ENCODE assay signal across 8 mouse cellular contexts in genomic region chr17:25114908-25115645, GRCm38 (mm10). TPM values are rescaled to one million over a fixed set of nuclear protein-coding genes. Genes with fewer than 3 reads are reported as not detected.
DNase-seq lines count a peak whose midpoint lies in the region; ATAC-seq and TF ChIP-seq lines count a peak whose summit lies in the region.

No protein-coding gene starts in this region.

- peak overlapping the region; percentile 76 for H3K9ac ChIP-seq in forebrain, embryonic 13.5 days

- peaks cover 4% of the 10 kb centered on the region for H3K27me3 ChIP-seq in forebrain, embryonic 13.5 days

- H3K27ac ChIP-seq in layer of hippocampus, adult 2 months: peak overlapping the region; percentile 97
- peak overlapping the region; percentile 89 for H3K27ac ChIP-seq in forebrain, embryonic 13.5 days

- no peak for DNase-seq in layer of hippocampus, adult 2 months (ENCODE audit: low spot score in 2 of 2)
- no peak for DNase-seq in layer of hippocampus, postnatal 10 days (ENCODE audit: low spot score in 2 of 2)
- DNase-seq in MN1 (ENCODE audit: low spot score): peak; percentile 37
- DNase-seq in large intestine, adult 2 months (ENCODE audit: low read depth, low spot score): peak; percentile 21
- no peak for DNase-seq in cerebellum, postnatal 4 days (ENCODE audit: low spot score in 2 of 2)
- DNase-seq in urinary bladder, postnatal 10 days (ENCODE audit: low spot score): no peak

- WGBS in forebrain, embryonic 13.5 days: 13% methylated on average over 23 of the region's 23 CpGs
- WGBS in large intestine, adult 2 months: 6% methylated on average over 23 of the region's 23 CpGs

- ATAC-seq in forebrain, embryonic 13.5 days: no peak
- peak; percentile 4; the same call in 1 of the 2 replicates for ATAC-seq in monocyte, adult 5-6 weeks (replicated peaks; ENCODE audit: insufficient number of reproducible peaks, low FRiP score, low TSS enrichment, poor library complexity, severe bottlenecking)

- peaks cover 18% of the 10 kb centered on the region for H3K4me1 ChIP-seq in forebrain, embryonic 13.5 days

- H3K36me3 ChIP-seq in forebrain, embryonic 13.5 days (ENCODE audit: poor library complexity, severe bottlenecking): peaks cover 35% of the 10 kb centered on the region

- H3K9me3 ChIP-seq in forebrain, embryonic 13.5 days (replicated peaks): no peaks in the 10 kb centered on the region

- peak overlapping the region; percentile 75 for H3K4me3 ChIP-seq in layer of hippocampus, adult 2 months
- peak overlapping the region; percentile 58 for H3K4me3 ChIP-seq in forebrain, embryonic 13.5 days

- no peak for TF ChIP-seq CTCF in layer of hippocampus, adult 2 months (conservative IDR thresholded peaks at IDR 0.05)

- peak overlapping the region; percentile 97 for H3K4me2 ChIP-seq in forebrain, embryonic 13.5 days

RNA-seq across cellular contexts. Expression of gene Telo2, which starts 0.7 kb away (rescaled TPM):
- 10 to 100 TPM; 36.9 to 42.8 TPM for total RNA-seq in layer of hippocampus, adult 2 months (2021)
- 10 to 100 TPM; 36.5 to 43.3 TPM for total RNA-seq in layer of hippocampus, postnatal 10 days (2021)
- polyA plus RNA-seq in forebrain, embryonic 13.5 days (2015; fragmentation: Nextera tagmentation; extraction: Ambion mirVana): 41.2 and 45.3 TPM in 2 replicates
- 9.4 and 12.2 TPM in 2 replicates for polyA plus RNA-seq in large intestine, adult 2 months (2012; rRNA removed)
- 13.3 to 21.2 TPM (median 17.5 TPM) in 3 replicates for total RNA-seq in monocyte, adult 5-6 weeks (2017)

RNA-seq across cellular contexts. Expression of gene Ptx4, which starts 5.5 kb away (rescaled TPM):
- total RNA-seq in layer of hippocampus, adult 2 months (2021): 1 to 10 TPM; 2.6 to 2.8 TPM
- 1 to 10 TPM in 1 of 2 experiments, under 1 TPM in 1; 0.89 to 1.4 TPM for total RNA-seq in layer of hippocampus, postnatal 10 days (2021)
- polyA plus RNA-seq in forebrain, embryonic 13.5 days (2015; fragmentation: Nextera tagmentation; extraction: Ambion mirVana): not detected in 2 replicates
- polyA plus RNA-seq in large intestine, adult 2 months (2012; rRNA removed): 0.07 and 0.10 TPM in 2 replicates
- not detected in 3 replicates for total RNA-seq in monocyte, adult 5-6 weeks (2017)

RNA-seq across cellular contexts. Expression of gene Clcn7, which starts 18.1 kb away (rescaled TPM):
- 10 to 100 TPM; 53.5 to 55.7 TPM for total RNA-seq in layer of hippocampus, adult 2 months (2021)
- 10 to 100 TPM; 40.3 to 46.5 TPM for total RNA-seq in layer of hippocampus, postnatal 10 days (2021)
- 23.6 and 29.6 TPM in 2 replicates for polyA plus RNA-seq in forebrain, embryonic 13.5 days (2015; fragmentation: Nextera tagmentation; extraction: Ambion mirVana)
- 17.1 and 21.7 TPM in 2 replicates for polyA plus RNA-seq in large intestine, adult 2 months (2012; rRNA removed)
- total RNA-seq in monocyte, adult 5-6 weeks (2017): 16.3 to 21.8 TPM (median 20.8 TPM) in 3 replicates

RNA-seq across cellular contexts. Expression of gene Tmem204, which starts 31.7 kb away (rescaled TPM):
- 1 to 10 TPM; 8.2 to 8.8 TPM for total RNA-seq in layer of hippocampus, adult 2 months (2021)
- 1 to 10 TPM; 7.4 to 7.9 TPM for total RNA-seq in layer of hippocampus, postnatal 10 days (2021)
- 7.7 and 10.1 TPM in 2 replicates for polyA plus RNA-seq in forebrain, embryonic 13.5 days (2015; fragmentation: Nextera tagmentation; extraction: Ambion mirVana)
- 16.7 and 18.5 TPM in 2 replicates for polyA plus RNA-seq in large intestine, adult 2 months (2012; rRNA removed)
- not detected in 3 replicates for total RNA-seq in monocyte, adult 5-6 weeks (2017)

RNA-seq across cellular contexts. Expression of gene Ccdc154, which starts 47.2 kb away (rescaled TPM):
- under 1 TPM in 1 of 2 experiments, not detected in 1; 0.28 TPM for total RNA-seq in layer of hippocampus, adult 2 months (2021)
- total RNA-seq in layer of hippocampus, postnatal 10 days (2021): under 1 TPM in 1 of 2 experiments, not detected in 1; 0.18 TPM
- not detected in 2 replicates for polyA plus RNA-seq in forebrain, embryonic 13.5 days (2015; fragmentation: Nextera tagmentation; extraction: Ambion mirVana)
- polyA plus RNA-seq in large intestine, adult 2 months (2012; rRNA removed): not detected in 2 replicates
- not detected in 3 replicates for total RNA-seq in monocyte, adult 5-6 weeks (2017)

Comparison
In these comparisons a context has a peak if more than half of its experiments do, and no peak if none do; other contexts are left out.
1. DNase-seq: peak in MN1 (single experiment) and large intestine, adult 2 months (single experiment); none in layer of hippocampus, adult 2 months (0 of 2), layer of hippocampus, postnatal 10 days (0 of 2), cerebellum, postnatal 4 days (0 of 2) and urinary bladder, postnatal 10 days (single experiment).